Mouse (Mus musculus) stomach, postnatal 0 days (tissue): Measurements from ENCODE around the gene Alkbh6.

Experiments
- CTCF ChIP-seq: IDR thresholded peaks from 2 replicates; pipeline ENCODE4 v1.5.1; 2016; ENCODE audit warnings: antibody characterized with exemption, low read depth, mild to moderate bottlenecking, moderate library complexity
- EP300 ChIP-seq: optimal IDR thresholded peaks from 2 replicates; pipeline ENCODE3; 2016; ENCODE audit warnings: antibody characterized with exemption

DNA sequence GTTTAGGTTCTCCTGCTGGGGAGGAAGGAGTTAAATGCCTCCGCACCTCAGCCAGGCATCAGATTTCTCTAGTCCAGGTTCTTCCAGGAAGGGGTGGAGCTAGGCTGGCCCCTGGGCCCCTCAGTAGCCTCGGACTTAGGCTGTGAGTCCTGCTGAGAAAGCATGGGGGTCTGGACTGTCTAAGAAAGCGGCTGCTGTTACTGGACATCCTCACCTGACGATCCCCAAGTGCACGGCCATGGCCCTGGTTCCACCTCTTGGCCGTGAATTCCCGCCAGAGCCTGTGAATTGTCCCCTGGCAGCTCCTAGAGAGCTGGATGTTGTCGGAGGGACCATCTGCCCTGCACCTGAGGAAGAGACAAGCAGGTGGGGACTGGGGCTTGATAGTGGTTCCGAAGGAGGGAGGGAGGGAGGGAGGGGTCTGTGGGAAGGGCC is 6.2 kb downstream of the Alkbh6 start, which contains the start of gene Syne4:
- TF ChIP-seq CTCF (no peak), EP300 (no peak)
